Mouse (Mus musculus): ENCODE results near the gene Hapln3. TPM values are rescaled to one million over a fixed set of nuclear protein-coding genes. Genes with fewer than 3 reads are reported as not detected.

The Hapln3 gene
- polyA plus RNA-seq (2014; fragmentation: Nextera tagmentation; extraction: Ambion mirVana): 7.2 and 7.4 TPM in 2 replicates

GRCm38 (mm10) chr7:79130843-79131444 is at the start of gene Hapln3:
Hapln3 (minus strand) TSS chr7:79131018.
- H3K4me2 ChIP-seq (replicated peaks; ENCODE audit: low read depth, low read length): peak within 1 kb of the TSS; percentile 58
- H3K9ac ChIP-seq (ENCODE audit: low read depth, low read length): peak within 1 kb of the TSS; percentile 42; the same call in 1 of the 2 replicates
- H3K9me3 ChIP-seq (ENCODE audit: control insufficient read depth, low read length): no peaks in the 10 kb centered on the region
- H3K27ac ChIP-seq (ENCODE audit: low read depth, low read length): no peak within 1 kb of the TSS; the same call in 1 of the 2 replicates
- ATAC-seq (ENCODE audit: low FRiP score, low TSS enrichment): peak; percentile 55
- peaks cover 19% of the 10 kb centered on the region; the same call in 1 of the 2 replicates for H3K36me3 ChIP-seq (ENCODE audit: control insufficient read depth, insufficient read depth, low read length)
- H3K27me3 ChIP-seq (ENCODE audit: control insufficient read depth, insufficient read depth, low read length): no peaks in the 10 kb centered on the region; the same call in 1 of the 2 replicates
- H3K4me3 ChIP-seq (ENCODE audit: low read length): peak within 1 kb of the TSS; percentile 37
- WGBS: 3% methylated on average over 19 of the region's 19 CpGs
- H3K4me1 ChIP-seq (ENCODE audit: control insufficient read depth, insufficient read depth, low read length): peaks cover 21% of the 10 kb centered on the region

GRCm38 (mm10) chr7:79173800-79174199 is 43.0 kb upstream of the Hapln3 start:
- no peak overlapping the region for H3K27ac ChIP-seq (ENCODE audit: low read depth, low read length)
- no peak overlapping the region for H3K4me2 ChIP-seq (replicated peaks; ENCODE audit: low read depth, low read length)
- 50% methylated on average over 3 of the region's 3 CpGs for WGBS
- H3K9me3 ChIP-seq (ENCODE audit: control insufficient read depth, low read length): no peaks in the 10 kb centered on the region
- peak; percentile 55; the same call in 1 of the 2 replicates for ATAC-seq (ENCODE audit: low FRiP score, low TSS enrichment)
- H3K27me3 ChIP-seq (ENCODE audit: control insufficient read depth, insufficient read depth, low read length): no peaks in the 10 kb centered on the region
- no peaks in the 10 kb centered on the region for H3K4me1 ChIP-seq (ENCODE audit: control insufficient read depth, insufficient read depth, low read length)
- H3K4me3 ChIP-seq (ENCODE audit: low read length): no peak overlapping the region
- H3K36me3 ChIP-seq (ENCODE audit: control insufficient read depth, insufficient read depth, low read length): no peaks in the 10 kb centered on the region
- H3K9ac ChIP-seq (ENCODE audit: low read depth, low read length): no peak overlapping the region

- H3K9me3 ChIP-seq (ENCODE audit: control insufficient read depth, low read length): no peaks in the 10 kb centered on the region
- WGBS: 93% methylated on average over 1 of the region's 1 CpGs
- ATAC-seq (ENCODE audit: low FRiP score, low TSS enrichment): no peak
These were observed 41.0 kb upstream of the Hapln3 start for GRCm38 (mm10) chr7:79171782-79172181.

GRCm38 (mm10) chr7:79167006-79167562 is 36.3 kb upstream of the Hapln3 start:
- Histone ChIP-seq H3K27me3 (ENCODE audit: control insufficient read depth, insufficient read depth, low read length) (no peaks in the 10 kb centered on the region), H3K4me3 (ENCODE audit: low read length) (no peak overlapping the region), H3K27ac (ENCODE audit: low read depth, low read length) (no peak overlapping the region), H3K4me1 (ENCODE audit: control insufficient read depth, insufficient read depth, low read length) (no peaks in the 10 kb centered on the region), H3K9ac (ENCODE audit: low read depth, low read length) (no peak overlapping the region), H3K36me3 (ENCODE audit: control insufficient read depth, insufficient read depth, low read length) (no peaks in the 10 kb centered on the region), H3K9me3 (ENCODE audit: control insufficient read depth, low read length) (no peaks in the 10 kb centered on the region), H3K4me2 (replicated peaks; ENCODE audit: low read depth, low read length) (no peak overlapping the region)
- WGBS: 67% methylated on average over 14 of the region's 14 CpGs
- ATAC-seq (ENCODE audit: low FRiP score, low TSS enrichment): no peak

More at GRCm38 (mm10) chr7:79171782-79172181, 41.0 kb upstream of the Hapln3 start:
- Histone ChIP-seq H3K4me3 (ENCODE audit: low read length) (no peak overlapping the region), H3K27ac (ENCODE audit: low read depth, low read length) (no peak overlapping the region), H3K4me2 (replicated peaks; ENCODE audit: low read depth, low read length) (no peak overlapping the region), H3K4me1 (ENCODE audit: control insufficient read depth, insufficient read depth, low read length) (no peaks in the 10 kb centered on the region), H3K9ac (ENCODE audit: low read depth, low read length) (no peak overlapping the region), H3K27me3 (ENCODE audit: control insufficient read depth, insufficient read depth, low read length) (no peaks in the 10 kb centered on the region), H3K36me3 (ENCODE audit: control insufficient read depth, insufficient read depth, low read length) (no peaks in the 10 kb centered on the region)

GRCm38 (mm10) chr7:79159406-79159805 is 28.6 kb upstream of the Hapln3 start:
- no peak for ATAC-seq (ENCODE audit: low FRiP score, low TSS enrichment)
- no peak overlapping the region for H3K9ac ChIP-seq (ENCODE audit: low read depth, low read length)
- 65% methylated on average over 1 of the region's 1 CpGs for WGBS

GRCm38 (mm10) chr7:79149522-79149921 is 18.7 kb upstream of the Hapln3 start:
- Histone ChIP-seq H3K9me3 (ENCODE audit: control insufficient read depth, low read length) (no peaks in the 10 kb centered on the region), H3K27me3 (ENCODE audit: control insufficient read depth, insufficient read depth, low read length) (no peaks in the 10 kb centered on the region), H3K4me2 (replicated peaks; ENCODE audit: low read depth, low read length) (no peak overlapping the region), H3K4me3 (ENCODE audit: low read length) (0 out of 2 replicates have a peak overlapping the region, but pooled peaks have one; percentile 62), H3K4me1 (ENCODE audit: control insufficient read depth, insufficient read depth, low read length) (peaks cover 16% of the 10 kb centered on the region), H3K9ac (ENCODE audit: low read depth, low read length) (no peak overlapping the region), H3K36me3 (ENCODE audit: control insufficient read depth, insufficient read depth, low read length) (peaks cover 6% of the 10 kb centered on the region; the same call in 1 of the 2 replicates), H3K27ac (ENCODE audit: low read depth, low read length) (no peak overlapping the region)
- WGBS: 60% methylated on average over 6 of the region's 6 CpGs
- ATAC-seq (ENCODE audit: low FRiP score, low TSS enrichment): no peak

More at GRCm38 (mm10) chr7:79159406-79159805, 28.6 kb upstream of the Hapln3 start:
- H3K36me3 ChIP-seq (ENCODE audit: control insufficient read depth, insufficient read depth, low read length): no peaks in the 10 kb centered on the region
- H3K4me1 ChIP-seq (ENCODE audit: control insufficient read depth, insufficient read depth, low read length): no peaks in the 10 kb centered on the region
- H3K4me3 ChIP-seq (ENCODE audit: low read length): no peak overlapping the region
- H3K27ac ChIP-seq (ENCODE audit: low read depth, low read length): no peak overlapping the region
- H3K9me3 ChIP-seq (ENCODE audit: control insufficient read depth, low read length): no peaks in the 10 kb centered on the region
- no peak overlapping the region for H3K4me2 ChIP-seq (replicated peaks; ENCODE audit: low read depth, low read length)
- H3K27me3 ChIP-seq (ENCODE audit: control insufficient read depth, insufficient read depth, low read length): no peaks in the 10 kb centered on the region

GRCm38 (mm10) chr7:79148711-79149266 is 18.0 kb upstream of the Hapln3 start, which contains the start of gene Mfge8:
Mfge8 (minus strand) TSS chr7:79149060.
- peak within 1 kb of the TSS; percentile 72 for H3K9ac ChIP-seq (ENCODE audit: low read depth, low read length)
- ATAC-seq (ENCODE audit: low FRiP score, low TSS enrichment): peak; percentile 93
- H3K36me3 ChIP-seq (ENCODE audit: control insufficient read depth, insufficient read depth, low read length): peaks cover 12% of the 10 kb centered on the region; the same call in 1 of the 2 replicates
- peak within 1 kb of the TSS; percentile 62 for H3K4me3 ChIP-seq (ENCODE audit: low read length)
- H3K9me3 ChIP-seq (ENCODE audit: control insufficient read depth, low read length): no peaks in the 10 kb centered on the region
- peak within 1 kb of the TSS; percentile 84 for H3K4me2 ChIP-seq (replicated peaks; ENCODE audit: low read depth, low read length)
- H3K27ac ChIP-seq (ENCODE audit: low read depth, low read length): peak within 1 kb of the TSS; percentile 85
- no peaks in the 10 kb centered on the region for H3K27me3 ChIP-seq (ENCODE audit: control insufficient read depth, insufficient read depth, low read length)
- WGBS: 0% methylated on average over 39 of the region's 39 CpGs
- peaks cover 16% of the 10 kb centered on the region for H3K4me1 ChIP-seq (ENCODE audit: control insufficient read depth, insufficient read depth, low read length)

GRCm38 (mm10) chr7:79147931-79148653 is 17.3 kb upstream of the Hapln3 start:
- Histone ChIP-seq H3K9me3 (ENCODE audit: control insufficient read depth, low read length) (no peaks in the 10 kb centered on the region), H3K4me3 (ENCODE audit: low read length) (peak overlapping the region; percentile 62), H3K27ac (ENCODE audit: low read depth, low read length) (peak overlapping the region; percentile 85), H3K36me3 (ENCODE audit: control insufficient read depth, insufficient read depth, low read length) (peaks cover 19% of the 10 kb centered on the region; the same call in 1 of the 2 replicates), H3K27me3 (ENCODE audit: control insufficient read depth, insufficient read depth, low read length) (no peaks in the 10 kb centered on the region), H3K4me1 (ENCODE audit: control insufficient read depth, insufficient read depth, low read length) (peaks cover 16% of the 10 kb centered on the region), H3K4me2 (replicated peaks; ENCODE audit: low read depth, low read length) (peak overlapping the region; percentile 84), H3K9ac (ENCODE audit: low read depth, low read length) (peak overlapping the region; percentile 72)
- WGBS: 0% methylated on average over 20 of the region's 20 CpGs
- ATAC-seq (ENCODE audit: low FRiP score, low TSS enrichment): peak; percentile 30; the same call in 1 of the 2 replicates

Measured in kidney, embryonic 14.5 days (tissue).